Mouse (Mus musculus) C2C12 (cell line): ENCODE results near the gene Pla2g2d.

Source experiments
- CEBPB ChIP-seq: IDR thresholded peaks from one replicate; pipeline ENCODE4 v1.6.1; 2011; ENCODE audit warnings: low read depth, mild to moderate bottlenecking, control low read depth, moderate library complexity
- CTCF ChIP-seq: IDR thresholded peaks from one replicate; pipeline ENCODE4 v1.5.1; 2011; ENCODE audit not compliant: control insufficient read depth, insufficient read depth, insufficient read length
- FOSL1 ChIP-seq: IDR thresholded peaks from one replicate; pipeline ENCODE4 v1.8.0; 2011; ENCODE audit warnings: mild to moderate bottlenecking, low read length; ENCODE audit not compliant: poor library complexity, insufficient read depth, severe bottlenecking
- MAX ChIP-seq: IDR thresholded peaks from one replicate; pipeline ENCODE4 v1.6.1; 2011; ENCODE audit warnings: mild to moderate bottlenecking, control low read depth
- MYOD1 ChIP-seq: IDR thresholded peaks from one replicate; pipeline ENCODE4 v1.6.1; 2011; ENCODE audit warnings: low read depth; ENCODE audit not compliant: control insufficient read depth, insufficient read length
- MYOG ChIP-seq: IDR thresholded peaks from one replicate; pipeline ENCODE4 v1.6.1; 2011; ENCODE audit not compliant: control insufficient read depth, insufficient read length; ENCODE audit errors: extremely low read depth
- USF1 ChIP-seq: IDR thresholded peaks from one replicate; pipeline ENCODE4 v1.6.1; 2011; ENCODE audit warnings: low read depth, mild to moderate bottlenecking, control low read depth, moderate library complexity

DNA sequence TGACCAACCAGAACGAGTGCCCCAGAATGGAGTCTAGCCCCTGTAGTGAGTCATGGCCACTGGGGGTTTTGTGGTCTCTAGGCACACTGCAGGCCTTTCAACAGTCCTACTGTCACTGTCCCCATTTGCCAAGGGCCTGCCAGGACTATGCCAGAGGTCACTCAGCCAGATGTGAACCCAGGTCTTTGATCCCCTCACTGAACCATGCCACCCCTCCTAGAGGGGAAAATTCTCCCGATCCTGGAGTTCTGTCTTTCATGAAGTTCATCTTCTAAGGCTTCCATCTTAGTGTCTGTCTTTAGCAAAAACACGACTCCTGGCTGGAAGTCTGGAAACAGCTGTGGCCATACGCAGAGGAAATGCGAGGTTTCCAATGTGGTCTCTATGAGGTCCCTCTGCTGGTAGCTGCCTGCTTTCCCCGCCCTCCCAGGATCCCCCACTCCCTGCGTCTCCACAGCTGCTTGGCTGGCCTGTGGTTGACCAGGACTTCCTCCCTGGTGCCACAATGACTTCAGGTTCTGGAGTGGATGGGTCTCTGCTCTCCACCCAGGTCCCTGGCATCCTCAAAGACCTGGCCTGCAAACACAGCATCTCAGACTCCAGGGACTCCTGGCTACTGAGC, 31.5 kb downstream of the Pla2g2d start:
- no peak for TF ChIP-seq CTCF
- TF ChIP-seq MAX = no peak
- no peak for TF ChIP-seq CEBPB
- no peak for TF ChIP-seq USF1
- no peak for TF ChIP-seq FOSL1
- no peak for TF ChIP-seq MYOD1
- TF ChIP-seq MYOG = no peak
